Mouse (Mus musculus): ENCODE measurements around the gene 3110082I17Rik.

GRCm38 (mm10) chr5:139466801-139467200 is 6.5 kb upstream of the 3110082I17Rik start:
- TF ChIP-seq EP300 (optimal IDR thresholded peaks at IDR 0.05) (no peak), CTCF (IDR thresholded peaks at IDR 0.05; ENCODE audit: low read depth) (no peak)

All from stomach, postnatal 0 days (tissue).